Mouse (Mus musculus) brain, adult 2 months (tissue): ENCODE data around the gene Col5a1.

Experiments used
- DNase-seq: peaks from one replicate; pipeline ENCODE4 v3.0.0; 2011; ENCODE audit warnings: low read depth, low spot score

Gene Col5a1

GRCm38 (mm10) chr2:27962406-27962805 is 76.2 kb downstream of the Col5a1 start:
- DNase-seq, result peak; percentile 75

- DNase-seq, result peak; percentile 62
These were observed 82.9 kb downstream of the Col5a1 start for GRCm38 (mm10) chr2:27969158-27969557.

- peak; percentile 75 for DNase-seq
These were observed 87.6 kb downstream of the Col5a1 start for GRCm38 (mm10) chr2:27973840-27974239.

- DNase-seq, result peak; percentile 71
These were observed 89.6 kb downstream of the Col5a1 start for GRCm38 (mm10) chr2:27975786-27976185.

- DNase-seq, result no peak
These were observed 90.3 kb downstream of the Col5a1 start for GRCm38 (mm10) chr2:27976512-27976911.

GRCm38 (mm10) chr2:27981066-27981465 is 94.8 kb downstream of the Col5a1 start:
- DNase-seq, result no peak

- no peak for DNase-seq
These were observed 95.7 kb downstream of the Col5a1 start for GRCm38 (mm10) chr2:27981621-27982535.

- no peak for DNase-seq
These were observed 96.9 kb downstream of the Col5a1 start for GRCm38 (mm10) chr2:27983093-27983492.

- peak; percentile 82 for DNase-seq
These were observed 97.7 kb downstream of the Col5a1 start for GRCm38 (mm10) chr2:27983884-27984283.

GRCm38 (mm10) chr2:27986751-27987150 is 100.5 kb downstream of the Col5a1 start:
- DNase-seq, result no peak

- DNase-seq, result peak; percentile 77
These were observed 104.4 kb downstream of the Col5a1 start for GRCm38 (mm10) chr2:27990430-27991211.

- no peak for DNase-seq
These were observed 107.2 kb downstream of the Col5a1 start for GRCm38 (mm10) chr2:27993416-27993815.

GRCm38 (mm10) chr2:27999996-28000583 is 113.9 kb downstream of the Col5a1 start:
- no peak for DNase-seq

- DNase-seq, result no peak
These were observed 114.4 kb downstream of the Col5a1 start for GRCm38 (mm10) chr2:28000660-28001059.

GRCm38 (mm10) chr2:28001206-28001605 is 115.0 kb downstream of the Col5a1 start:
- DNase-seq, result peak; percentile 27

GRCm38 (mm10) chr2:28005187-28005586 is 119.0 kb downstream of the Col5a1 start:
- no peak for DNase-seq

GRCm38 (mm10) chr2:28008261-28008660 is 122.0 kb downstream of the Col5a1 start:
- no peak for DNase-seq

GRCm38 (mm10) chr2:28012367-28012766 is 126.1 kb downstream of the Col5a1 start:
- DNase-seq, result peak; percentile 30

GRCm38 (mm10) chr2:28014778-28015177 is 128.6 kb downstream of the Col5a1 start:
- no peak for DNase-seq

- DNase-seq, result no peak
These were observed 138.2 kb downstream of the Col5a1 start for GRCm38 (mm10) chr2:28024416-28024815.

- DNase-seq, result peak; percentile 37
These were observed 139.6 kb downstream of the Col5a1 start for GRCm38 (mm10) chr2:28025776-28026175.

- peak; percentile 10 for DNase-seq
These were observed 145.6 kb downstream of the Col5a1 start for GRCm38 (mm10) chr2:28031860-28032259.
